Mouse (Mus musculus): ENCODE results near the gene Wdr76. TPM values are rescaled to one million over a fixed set of nuclear protein-coding genes. Genes with fewer than 3 reads are reported as not detected.
"Not testable (repeated sequence)": the region's sequence is repeated elsewhere in the genome, so short reads cannot be mapped to it uniquely, and the experiment has no call there.

The Wdr76 gene
- polyA plus RNA-seq, 1 experiment from 2014 or later: 5.6 TPM

DNA sequence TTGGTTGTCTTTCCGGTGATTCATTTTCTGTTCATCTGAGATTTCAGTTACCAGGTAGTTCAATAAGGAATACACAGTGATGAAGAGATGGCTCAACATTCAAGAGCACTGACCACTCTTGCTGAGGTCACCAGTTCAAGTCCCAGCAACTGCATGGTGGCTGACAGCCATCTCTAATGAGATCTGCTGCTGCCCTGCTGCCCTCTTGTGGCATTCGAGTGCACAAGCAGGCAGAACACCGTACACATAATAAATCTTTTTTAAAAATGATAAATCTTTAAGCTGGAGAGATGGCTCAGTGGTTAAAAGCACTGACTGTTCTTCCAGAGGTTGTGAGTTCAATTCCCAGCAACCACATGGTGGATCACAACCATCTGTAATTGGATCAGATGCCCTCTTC lies 26.0 kb upstream of the Wdr76 start:
- DNase-seq (ENCODE audit: low spot score) (no peak), ATAC-seq (no peak)
- Histone ChIP-seq H3K4me2 (ENCODE audit: low read length) (no peak overlapping the region), H3K4me1 (ENCODE audit: control insufficient read depth, insufficient read depth, low read length) (no peaks in the 10 kb centered on the region), H3K9ac (ENCODE audit: low read length) (no peak overlapping the region), H3K27ac (ENCODE audit: low read depth, low read length) (no peak overlapping the region), H3K9me3 (replicated peaks; ENCODE audit: control insufficient read depth, low read length) (no peaks in the 10 kb centered on the region), H3K36me3 (ENCODE audit: control insufficient read depth, insufficient read depth, low read length) (no peaks in the 10 kb centered on the region), H3K27me3 (replicated peaks; ENCODE audit: control insufficient read depth, insufficient read depth, low read length) (no peaks in the 10 kb centered on the region), H3K4me3 (ENCODE audit: low read depth, low read length) (no peak overlapping the region)
- WGBS: 60% methylated on average over 3 of the region's 3 CpGs

GRCm38 (mm10) chr2:121480916-121481315 lies 25.6 kb upstream of the Wdr76 start:
- not testable (repeated sequence) for H3K4me3 ChIP-seq (ENCODE audit: low read depth, low read length); H3K4me2 ChIP-seq (ENCODE audit: low read length); H3K9me3 ChIP-seq (replicated peaks; ENCODE audit: control insufficient read depth, low read length); H3K4me1 ChIP-seq (ENCODE audit: control insufficient read depth, insufficient read depth, low read length); H3K9ac ChIP-seq (ENCODE audit: low read length); H3K27me3 ChIP-seq (replicated peaks; ENCODE audit: control insufficient read depth, insufficient read depth, low read length); ATAC-seq; H3K27ac ChIP-seq (ENCODE audit: low read depth, low read length); DNase-seq (ENCODE audit: low spot score); H3K36me3 ChIP-seq (ENCODE audit: control insufficient read depth, insufficient read depth, low read length)
- WGBS: 87% methylated on average over 13 of the region's 13 CpGs

- WGBS: 29% methylated on average over 8 of the region's 8 CpGs
- no peak for ATAC-seq
Observed at GRCm38 (mm10) chr2:121483576-121483975, 22.9 kb upstream of the Wdr76 start.

DNA sequence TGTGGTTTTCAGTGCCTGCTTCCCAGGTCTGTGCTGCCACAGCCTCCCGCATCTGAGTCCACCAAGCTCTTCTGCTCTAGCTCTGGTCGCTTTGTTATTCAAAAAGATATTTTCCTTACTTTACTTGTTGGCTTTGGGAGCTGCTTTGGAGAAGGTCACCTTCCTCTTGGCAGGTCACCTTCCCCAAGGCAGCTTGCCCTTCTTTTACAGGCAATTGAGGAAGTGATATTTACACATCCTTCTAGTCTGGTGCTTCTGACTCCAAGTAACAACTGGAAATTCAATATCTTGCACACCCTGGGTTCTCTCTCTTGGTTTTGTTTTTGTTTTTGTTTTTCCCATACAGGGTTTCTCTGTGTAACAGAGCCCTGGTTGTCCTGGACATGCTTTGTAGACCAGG lies 22.1 kb upstream of the Wdr76 start:
- H3K9me3 ChIP-seq (replicated peaks; ENCODE audit: control insufficient read depth, low read length): not testable (repeated sequence)

More at GRCm38 (mm10) chr2:121483576-121483975, 22.9 kb upstream of the Wdr76 start:
- Histone ChIP-seq H3K27ac (ENCODE audit: low read depth, low read length) (no peak overlapping the region), H3K4me2 (ENCODE audit: low read length) (no peak overlapping the region), H3K9ac (ENCODE audit: low read length) (no peak overlapping the region), H3K36me3 (ENCODE audit: control insufficient read depth, insufficient read depth, low read length) (no peaks in the 10 kb centered on the region), H3K9me3 (replicated peaks; ENCODE audit: control insufficient read depth, low read length) (no peaks in the 10 kb centered on the region), H3K4me1 (ENCODE audit: control insufficient read depth, insufficient read depth, low read length) (no peaks in the 10 kb centered on the region), H3K4me3 (ENCODE audit: low read depth, low read length) (no peak overlapping the region), H3K27me3 (replicated peaks; ENCODE audit: control insufficient read depth, insufficient read depth, low read length) (no peaks in the 10 kb centered on the region)
- DNase-seq (ENCODE audit: low spot score): peak; percentile 13

GRCm38 (mm10) chr2:121501550-121501949 lies 5.0 kb upstream of the Wdr76 start:
- not testable (repeated sequence) for H3K9ac ChIP-seq (ENCODE audit: low read length); ATAC-seq; DNase-seq (ENCODE audit: low spot score); H3K4me2 ChIP-seq (ENCODE audit: low read length); H3K27ac ChIP-seq (ENCODE audit: low read depth, low read length); H3K4me3 ChIP-seq (ENCODE audit: low read depth, low read length); H3K36me3 ChIP-seq (ENCODE audit: control insufficient read depth, insufficient read depth, low read length); H3K9me3 ChIP-seq (replicated peaks; ENCODE audit: control insufficient read depth, low read length); H3K27me3 ChIP-seq (replicated peaks; ENCODE audit: control insufficient read depth, insufficient read depth, low read length); H3K4me1 ChIP-seq (ENCODE audit: control insufficient read depth, insufficient read depth, low read length)
- 78% methylated on average over 1 of the region's 6 CpGs for WGBS

More for the DNA sequence above, 22.1 kb upstream of the Wdr76 start:
- not testable (repeated sequence) for H3K27me3 ChIP-seq (replicated peaks; ENCODE audit: control insufficient read depth, insufficient read depth, low read length); H3K27ac ChIP-seq (ENCODE audit: low read depth, low read length); H3K4me3 ChIP-seq (ENCODE audit: low read depth, low read length); DNase-seq (ENCODE audit: low spot score); ATAC-seq; H3K4me1 ChIP-seq (ENCODE audit: control insufficient read depth, insufficient read depth, low read length); H3K4me2 ChIP-seq (ENCODE audit: low read length); H3K36me3 ChIP-seq (ENCODE audit: control insufficient read depth, insufficient read depth, low read length); H3K9ac ChIP-seq (ENCODE audit: low read length)
- 90% methylated on average over 1 of the region's 2 CpGs for WGBS

DNA sequence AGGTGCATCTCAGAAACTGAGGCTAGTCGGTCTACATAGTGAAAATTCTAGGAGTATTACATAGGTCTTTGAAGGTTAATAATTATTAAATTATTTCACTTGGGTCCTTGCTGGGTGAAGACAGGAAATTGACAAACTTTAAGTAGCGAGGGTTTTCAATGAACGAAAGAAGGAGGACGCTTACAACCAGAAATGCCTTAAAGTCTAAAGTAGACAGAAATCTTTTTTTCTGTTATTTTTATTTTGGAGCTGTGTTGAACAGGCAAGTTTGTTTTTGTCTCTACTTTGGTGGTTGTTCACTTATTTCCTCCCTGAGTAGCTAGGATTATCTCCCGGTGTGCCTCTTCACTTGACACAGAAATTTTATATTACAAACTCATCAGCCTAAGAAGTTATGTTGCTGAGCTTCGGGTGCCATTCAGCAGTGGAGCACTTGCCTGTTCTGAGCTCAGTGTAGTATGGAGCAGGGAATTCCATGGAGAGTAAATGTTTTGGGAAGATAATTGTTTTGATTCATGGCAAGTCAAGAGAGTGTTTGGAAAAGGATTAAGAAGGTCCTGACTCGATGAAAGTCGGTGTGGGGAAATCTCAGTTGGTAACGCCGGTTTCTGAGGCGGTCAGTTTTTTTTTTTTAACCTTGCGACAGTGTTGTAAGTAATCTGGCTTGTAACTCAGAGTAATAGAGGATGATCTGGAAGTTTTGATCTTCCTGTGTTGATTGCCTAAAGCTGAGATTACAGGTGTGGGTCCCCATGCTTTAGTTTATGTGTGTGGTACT lies 839 bp downstream of the Wdr76 start:
- no peak for ATAC-seq
- Histone ChIP-seq H3K27ac (ENCODE audit: low read depth, low read length) (no peak overlapping the region), H3K4me1 (ENCODE audit: control insufficient read depth, insufficient read depth, low read length) (0 out of 2 replicates have a peak, but pooled peaks cover 8% of the 10 kb centered on the region), H3K4me3 (ENCODE audit: low read depth, low read length) (peak overlapping the region; percentile 47), H3K4me2 (ENCODE audit: low read length) (peak overlapping the region; percentile 63), H3K27me3 (replicated peaks; ENCODE audit: control insufficient read depth, insufficient read depth, low read length) (no peaks in the 10 kb centered on the region), H3K9ac (ENCODE audit: low read length) (peak overlapping the region; percentile 70), H3K9me3 (replicated peaks; ENCODE audit: control insufficient read depth, low read length) (no peaks in the 10 kb centered on the region), H3K36me3 (ENCODE audit: control insufficient read depth, insufficient read depth, low read length) (peaks cover 13% of the 10 kb centered on the region; the same call in 1 of the 2 replicates)
- no peak for DNase-seq (ENCODE audit: low spot score)
- WGBS: 15% methylated on average over 12 of the region's 12 CpGs

GRCm38 (mm10) chr2:121507951-121508330 lies 1.4 kb downstream of the Wdr76 start:
- Histone ChIP-seq H3K9me3 (replicated peaks; ENCODE audit: control insufficient read depth, low read length) (no peaks in the 10 kb centered on the region), H3K27ac (ENCODE audit: low read depth, low read length) (no peak overlapping the region), H3K4me1 (ENCODE audit: control insufficient read depth, insufficient read depth, low read length) (0 out of 2 replicates have a peak, but pooled peaks cover 8% of the 10 kb centered on the region), H3K27me3 (replicated peaks; ENCODE audit: control insufficient read depth, insufficient read depth, low read length) (no peaks in the 10 kb centered on the region), H3K4me3 (ENCODE audit: low read depth, low read length) (peak overlapping the region; percentile 47), H3K36me3 (ENCODE audit: control insufficient read depth, insufficient read depth, low read length) (peaks cover 18% of the 10 kb centered on the region; the same call in 1 of the 2 replicates), H3K9ac (ENCODE audit: low read length) (peak overlapping the region; percentile 70), H3K4me2 (ENCODE audit: low read length) (peak overlapping the region; percentile 63)
- 80% methylated on average over 2 of the region's 2 CpGs for WGBS
- no peak for DNase-seq (ENCODE audit: low spot score)
- no peak for ATAC-seq

DNA sequence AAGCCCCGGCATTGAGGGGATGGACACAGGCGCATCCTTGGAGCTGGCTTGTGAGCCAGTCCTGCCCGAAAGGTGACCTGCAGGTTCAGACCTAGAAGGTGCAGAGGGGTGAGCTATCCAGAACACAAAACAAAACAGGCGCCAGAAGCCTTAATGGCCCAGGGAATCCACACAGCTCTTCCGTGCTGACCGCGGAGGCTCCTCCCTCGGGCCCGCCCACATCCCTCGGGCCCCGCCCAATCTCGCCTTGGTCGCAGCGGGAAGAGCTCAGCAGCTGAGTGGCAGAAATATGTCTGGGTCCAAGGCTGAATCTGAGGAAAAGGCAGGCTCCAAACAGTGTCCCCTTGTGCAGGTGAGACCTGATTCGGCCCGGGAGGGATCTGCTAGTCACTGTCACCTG lies 3.1 kb downstream of the Wdr76 start:
- DNase-seq (ENCODE audit: low spot score) (peak; percentile 39), ATAC-seq (peak; percentile 63)
- 21% methylated on average over 16 of the region's 16 CpGs for WGBS
- Histone ChIP-seq H3K4me1 (ENCODE audit: control insufficient read depth, insufficient read depth, low read length) (0 out of 2 replicates have a peak, but pooled peaks cover 8% of the 10 kb centered on the region), H3K36me3 (ENCODE audit: control insufficient read depth, insufficient read depth, low read length) (peaks cover 27% of the 10 kb centered on the region; the same call in 1 of the 2 replicates), H3K27me3 (replicated peaks; ENCODE audit: control insufficient read depth, insufficient read depth, low read length) (no peaks in the 10 kb centered on the region), H3K4me2 (ENCODE audit: low read length) (peak overlapping the region; percentile 44), H3K9ac (ENCODE audit: low read length) (peak overlapping the region; percentile 45), H3K27ac (ENCODE audit: low read depth, low read length) (no peak overlapping the region), H3K9me3 (replicated peaks; ENCODE audit: control insufficient read depth, low read length) (no peaks in the 10 kb centered on the region), H3K4me3 (ENCODE audit: low read depth, low read length) (peak overlapping the region; percentile 27)

DNA sequence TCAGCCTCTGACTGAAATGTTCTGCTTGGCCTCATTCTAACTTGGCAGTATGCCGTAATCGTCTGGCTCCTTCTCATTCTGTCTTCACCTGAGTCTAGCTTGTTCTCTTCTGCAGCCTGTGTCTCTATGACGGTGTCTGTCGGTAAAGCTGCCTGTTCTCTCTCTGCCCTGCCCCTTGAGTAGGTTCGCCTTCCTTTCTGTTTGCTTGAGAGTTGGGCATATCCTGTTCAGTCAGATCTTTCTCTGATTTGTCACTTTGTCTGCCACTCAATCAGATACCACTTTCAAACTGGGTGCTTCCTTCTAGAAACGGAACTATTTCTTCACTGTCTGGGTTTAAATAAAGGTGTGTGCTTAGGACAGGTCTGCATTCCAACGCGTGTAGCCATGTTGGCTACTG lies 4.9 kb downstream of the Wdr76 start:
- ATAC-seq: no peak
- Histone ChIP-seq H3K9ac (ENCODE audit: low read length) (no peak overlapping the region), H3K27me3 (replicated peaks; ENCODE audit: control insufficient read depth, insufficient read depth, low read length) (no peaks in the 10 kb centered on the region), H3K9me3 (replicated peaks; ENCODE audit: control insufficient read depth, low read length) (no peaks in the 10 kb centered on the region), H3K4me3 (ENCODE audit: low read depth, low read length) (no peak overlapping the region), H3K4me1 (ENCODE audit: control insufficient read depth, insufficient read depth, low read length) (0 out of 2 replicates have a peak, but pooled peaks cover 8% of the 10 kb centered on the region), H3K27ac (ENCODE audit: low read depth, low read length) (no peak overlapping the region), H3K36me3 (ENCODE audit: control insufficient read depth, insufficient read depth, low read length) (peaks cover 32% of the 10 kb centered on the region; the same call in 1 of the 2 replicates), H3K4me2 (ENCODE audit: low read length) (no peak overlapping the region)
- 93% methylated on average over 8 of the region's 8 CpGs for WGBS
- no peak for DNase-seq (ENCODE audit: low spot score)

All from forebrain, embryonic 14.5 days (tissue).